Mouse (Mus musculus): ENCODE measurements at regions not wholly inside any gene's neighbourhood (a gene's known extent, or its start where the extent isn't known, plus 50 kb on each side); places are given as distances from the start of the nearest gene placed in this dataset.

GRCm38 (mm10) chr10:108034068-108034467 lies 122.1 kb upstream of the Otogl start:
- no peaks in the 10 kb centered on the region for H3K4me1 ChIP-seq (ENCODE audit: control insufficient read depth in 2 of 2, insufficient read depth in 2 of 2, low read length in 2 of 2, poor library complexity in 1 of 2)
- in situ Hi-C loops (cut with MboI; ENCODE audit: low sequenced_read_pairs in 2 of 2, unreplicated experiment in 2 of 2), result no loop called here

GRCm38 (mm10) chr10:108033317-108033795 lies 121.4 kb upstream of the Otogl start:
- Histone ChIP-seq H3K36me3 (ENCODE audit: control insufficient read depth, insufficient read depth, low read length, poor library complexity, severe bottlenecking) (no peaks in the 10 kb centered on the region), H3K4me1 (ENCODE audit: control insufficient read depth in 2 of 2, insufficient read depth in 2 of 2, low read length in 2 of 2, poor library complexity in 1 of 2) (no peaks in the 10 kb centered on the region), H3K9me3 (ENCODE audit: control insufficient read depth, insufficient read depth, low read depth, low read length) (no peaks in the 10 kb centered on the region), H3K27ac (ENCODE audit: insufficient read depth, low read depth, low read length, poor library complexity, severe bottlenecking) (no peak overlapping the region), H3K4me3 (ENCODE audit: insufficient read depth in 1 of 2, low read depth in 1 of 2, low read length in 2 of 2, poor library complexity in 1 of 2, severe bottlenecking in 1 of 2) (no peak overlapping the region), H3K9ac (ENCODE audit: insufficient read depth, low read depth, low read length, poor library complexity, severe bottlenecking) (no peak overlapping the region)
- TF ChIP-seq MAFK (IDR thresholded peaks at IDR 0.05; ENCODE audit: insufficient read depth, low read depth, low read length) (no peak), HCFC1 (IDR thresholded peaks at IDR 0.05; ENCODE audit: borderline replicate concordance, insufficient read depth, low read length) (no peak), ZNF384 (IDR thresholded peaks at IDR 0.05; ENCODE audit: low read depth, low read length) (no peak), CHD2 (IDR thresholded peaks at IDR 0.05; ENCODE audit: low read depth, low read length) (no peak), ZC3H11A (IDR thresholded peaks at IDR 0.05; ENCODE audit: borderline replicate concordance, low read depth, low read length) (no peak)
- in situ Hi-C loops (cut with MboI; ENCODE audit: low sequenced_read_pairs in 2 of 2, unreplicated experiment in 2 of 2), result no loop called here
- DNase-seq (ENCODE audit: low read depth, low spot score), result no peak

More at GRCm38 (mm10) chr10:108034068-108034467, 122.1 kb upstream of the Otogl start:
- H3K4me3 ChIP-seq (ENCODE audit: insufficient read depth in 1 of 2, low read depth in 1 of 2, low read length in 2 of 2, poor library complexity in 1 of 2, severe bottlenecking in 1 of 2), result no peak overlapping the region
- DNase-seq (ENCODE audit: low read depth, low spot score), result no peak
- no peak overlapping the region for H3K27ac ChIP-seq (ENCODE audit: insufficient read depth, low read depth, low read length, poor library complexity, severe bottlenecking)
- H3K9ac ChIP-seq (ENCODE audit: insufficient read depth, low read depth, low read length, poor library complexity, severe bottlenecking), result no peak overlapping the region
- no peaks in the 10 kb centered on the region for H3K9me3 ChIP-seq (ENCODE audit: control insufficient read depth, insufficient read depth, low read depth, low read length)
- TF ChIP-seq MAFK (IDR thresholded peaks at IDR 0.05; ENCODE audit: insufficient read depth, low read depth, low read length) (no peak), HCFC1 (IDR thresholded peaks at IDR 0.05; ENCODE audit: borderline replicate concordance, insufficient read depth, low read length) (no peak), ZC3H11A (IDR thresholded peaks at IDR 0.05; ENCODE audit: borderline replicate concordance, low read depth, low read length) (no peak), CHD2 (IDR thresholded peaks at IDR 0.05; ENCODE audit: low read depth, low read length) (no peak), ZNF384 (IDR thresholded peaks at IDR 0.05; ENCODE audit: low read depth, low read length) (no peak)
- H3K36me3 ChIP-seq (ENCODE audit: control insufficient read depth, insufficient read depth, low read length, poor library complexity, severe bottlenecking), result no peaks in the 10 kb centered on the region

GRCm38 (mm10) chr10:108027506-108027905 lies 115.6 kb upstream of the Otogl start:
- Histone ChIP-seq H3K27ac (ENCODE audit: insufficient read depth, low read depth, low read length, poor library complexity, severe bottlenecking) (no peak overlapping the region), H3K4me1 (ENCODE audit: control insufficient read depth in 2 of 2, insufficient read depth in 2 of 2, low read length in 2 of 2, poor library complexity in 1 of 2) (no peaks in the 10 kb centered on the region), H3K4me3 (ENCODE audit: insufficient read depth in 1 of 2, low read depth in 1 of 2, low read length in 2 of 2, poor library complexity in 1 of 2, severe bottlenecking in 1 of 2) (no peak overlapping the region), H3K36me3 (ENCODE audit: control insufficient read depth, insufficient read depth, low read length, poor library complexity, severe bottlenecking) (no peaks in the 10 kb centered on the region), H3K9ac (ENCODE audit: insufficient read depth, low read depth, low read length, poor library complexity, severe bottlenecking) (no peak overlapping the region), H3K9me3 (ENCODE audit: control insufficient read depth, insufficient read depth, low read depth, low read length) (no peaks in the 10 kb centered on the region)
- no peak for TF ChIP-seq ZC3H11A (IDR thresholded peaks at IDR 0.05; ENCODE audit: borderline replicate concordance, low read depth, low read length)
- no peak for TF ChIP-seq MAFK (IDR thresholded peaks at IDR 0.05; ENCODE audit: insufficient read depth, low read depth, low read length)
- TF ChIP-seq CHD2 (IDR thresholded peaks at IDR 0.05; ENCODE audit: low read depth, low read length), result no peak
- TF ChIP-seq ZNF384 (IDR thresholded peaks at IDR 0.05; ENCODE audit: low read depth, low read length), result no peak
- TF ChIP-seq HCFC1 (IDR thresholded peaks at IDR 0.05; ENCODE audit: borderline replicate concordance, insufficient read depth, low read length), result no peak
- no peak for DNase-seq (ENCODE audit: low read depth, low spot score)
- in situ Hi-C loops (cut with MboI; ENCODE audit: low sequenced_read_pairs in 2 of 2, unreplicated experiment in 2 of 2), result no loop called here

GRCm38 (mm10) chr10:108024227-108024626 lies 112.3 kb upstream of the Otogl start:
- Histone ChIP-seq H3K9me3 (ENCODE audit: control insufficient read depth, insufficient read depth, low read depth, low read length) (no peaks in the 10 kb centered on the region), H3K36me3 (ENCODE audit: control insufficient read depth, insufficient read depth, low read length, poor library complexity, severe bottlenecking) (no peaks in the 10 kb centered on the region), H3K9ac (ENCODE audit: insufficient read depth, low read depth, low read length, poor library complexity, severe bottlenecking) (no peak overlapping the region), H3K4me3 (ENCODE audit: insufficient read depth in 1 of 2, low read depth in 1 of 2, low read length in 2 of 2, poor library complexity in 1 of 2, severe bottlenecking in 1 of 2) (no peak overlapping the region), H3K27ac (ENCODE audit: insufficient read depth, low read depth, low read length, poor library complexity, severe bottlenecking) (no peak overlapping the region), H3K4me1 (ENCODE audit: control insufficient read depth in 2 of 2, insufficient read depth in 2 of 2, low read length in 2 of 2, poor library complexity in 1 of 2) (no peaks in the 10 kb centered on the region)
- in situ Hi-C loops (cut with MboI; ENCODE audit: low sequenced_read_pairs in 2 of 2, unreplicated experiment in 2 of 2), result no loop called here
- DNase-seq (ENCODE audit: low read depth, low spot score), result no peak
- TF ChIP-seq MAFK (IDR thresholded peaks at IDR 0.05; ENCODE audit: insufficient read depth, low read depth, low read length) (no peak), ZC3H11A (IDR thresholded peaks at IDR 0.05; ENCODE audit: borderline replicate concordance, low read depth, low read length) (no peak), HCFC1 (IDR thresholded peaks at IDR 0.05; ENCODE audit: borderline replicate concordance, insufficient read depth, low read length) (no peak)

GRCm38 (mm10) chr10:108016552-108016951 lies 104.6 kb upstream of the Otogl start:
- no peak overlapping the region for H3K4me3 ChIP-seq (ENCODE audit: insufficient read depth in 1 of 2, low read depth in 1 of 2, low read length in 2 of 2, poor library complexity in 1 of 2, severe bottlenecking in 1 of 2)
- no peaks in the 10 kb centered on the region for H3K36me3 ChIP-seq (ENCODE audit: control insufficient read depth, insufficient read depth, low read length, poor library complexity, severe bottlenecking)
- H3K9me3 ChIP-seq (ENCODE audit: control insufficient read depth, insufficient read depth, low read depth, low read length), result no peaks in the 10 kb centered on the region
- no peak for TF ChIP-seq ZNF384 (IDR thresholded peaks at IDR 0.05; ENCODE audit: low read depth, low read length)
- no peak for TF ChIP-seq CHD2 (IDR thresholded peaks at IDR 0.05; ENCODE audit: low read depth, low read length)
- TF ChIP-seq ZC3H11A (IDR thresholded peaks at IDR 0.05; ENCODE audit: borderline replicate concordance, low read depth, low read length), result no peak
- no peak for TF ChIP-seq HCFC1 (IDR thresholded peaks at IDR 0.05; ENCODE audit: borderline replicate concordance, insufficient read depth, low read length)
- TF ChIP-seq MAFK (IDR thresholded peaks at IDR 0.05; ENCODE audit: insufficient read depth, low read depth, low read length), result no peak
- DNase-seq (ENCODE audit: low read depth, low spot score), result no peak
- H3K9ac ChIP-seq (ENCODE audit: insufficient read depth, low read depth, low read length, poor library complexity, severe bottlenecking), result no peak overlapping the region
- H3K4me1 ChIP-seq (ENCODE audit: control insufficient read depth in 2 of 2, insufficient read depth in 2 of 2, low read length in 2 of 2, poor library complexity in 1 of 2), result no peaks in the 10 kb centered on the region
- H3K27ac ChIP-seq (ENCODE audit: insufficient read depth, low read depth, low read length, poor library complexity, severe bottlenecking), result no peak overlapping the region
- in situ Hi-C loops (cut with MboI; ENCODE audit: low sequenced_read_pairs in 2 of 2, unreplicated experiment in 2 of 2), result no loop called here

Data from ES-E14 (cell line).